Mouse (Mus musculus): ENCODE data around the gene Letmd1.
"Not testable (repeated sequence)": the region's sequence is repeated elsewhere in the genome, so short reads cannot be mapped to it uniquely, and the experiment has no call there.

Letmd1 gene

DNA sequence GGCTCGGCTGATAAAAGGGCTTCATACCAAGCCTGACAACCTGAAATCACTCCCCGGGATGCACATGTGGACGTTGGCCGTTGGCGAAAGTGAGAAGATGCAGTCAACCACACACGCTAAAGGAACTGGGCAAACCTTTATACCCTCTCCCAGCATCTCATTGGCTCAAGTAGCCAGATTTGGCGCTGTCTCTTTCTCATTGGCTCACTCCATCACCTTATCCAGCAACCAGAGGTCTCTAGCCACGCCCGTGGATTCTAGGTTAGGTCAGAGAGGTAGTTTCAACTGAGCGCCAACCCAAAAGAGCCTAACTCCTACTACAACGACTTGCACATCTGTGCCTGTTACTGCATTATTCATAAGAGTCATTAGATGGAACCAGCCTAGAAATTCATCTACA, 16.3 kb upstream of the Letmd1 start:
- no peak for DNase-seq

DNA sequence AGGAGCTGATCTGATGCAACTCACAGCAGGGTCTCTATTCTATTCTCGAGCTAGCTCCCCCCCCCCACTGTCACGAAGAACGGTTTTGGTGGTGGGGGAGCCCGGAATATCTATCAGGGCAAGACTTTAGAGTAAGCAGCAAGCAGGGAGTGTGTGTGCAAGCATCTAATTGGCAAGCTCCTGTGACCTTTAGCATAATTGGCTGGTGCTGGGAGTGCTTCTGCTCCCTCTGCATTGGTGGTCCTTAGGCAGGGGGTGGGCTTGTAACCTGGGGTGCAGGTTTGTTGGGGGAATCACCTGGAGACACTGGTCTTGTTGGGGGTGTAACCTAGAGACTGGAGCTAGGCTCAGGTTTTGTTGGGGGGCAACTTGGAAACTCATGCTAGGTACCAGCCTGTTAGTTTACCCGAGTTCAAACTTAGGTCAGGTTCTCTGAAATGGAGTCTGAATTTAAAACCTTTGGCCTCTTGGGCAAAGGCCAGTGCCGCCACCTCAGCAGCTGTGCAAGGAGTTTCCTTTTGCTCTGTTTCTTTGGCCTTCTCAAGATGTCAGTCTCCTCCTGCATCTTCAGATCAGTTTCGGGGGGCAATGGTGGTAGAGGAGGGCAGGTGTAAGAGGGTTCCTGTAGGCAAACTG, 12.3 kb upstream of the Letmd1 start:
- no peak for DNase-seq

DNA sequence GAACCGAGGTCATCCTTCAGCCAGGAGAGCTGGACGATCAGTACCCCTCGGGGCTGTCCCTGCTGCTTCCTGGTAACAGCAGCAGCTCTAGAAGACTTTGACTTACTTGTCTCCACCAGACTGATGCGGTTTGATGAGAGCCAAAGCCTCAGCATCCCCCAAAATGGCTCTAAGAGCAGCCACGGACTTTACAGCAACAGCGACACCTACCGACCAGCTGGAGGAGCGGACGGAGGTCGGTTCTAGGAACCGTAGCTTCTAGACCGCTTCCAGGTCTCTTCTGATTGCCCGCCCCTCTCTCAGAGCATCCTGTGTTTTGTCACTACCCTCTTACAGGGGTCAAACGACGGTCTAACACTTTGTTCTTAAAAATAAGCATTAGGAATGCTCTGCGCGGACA, 11.5 kb upstream of the Letmd1 start:
- DNase-seq = peak; percentile 49 to 63

DNA sequence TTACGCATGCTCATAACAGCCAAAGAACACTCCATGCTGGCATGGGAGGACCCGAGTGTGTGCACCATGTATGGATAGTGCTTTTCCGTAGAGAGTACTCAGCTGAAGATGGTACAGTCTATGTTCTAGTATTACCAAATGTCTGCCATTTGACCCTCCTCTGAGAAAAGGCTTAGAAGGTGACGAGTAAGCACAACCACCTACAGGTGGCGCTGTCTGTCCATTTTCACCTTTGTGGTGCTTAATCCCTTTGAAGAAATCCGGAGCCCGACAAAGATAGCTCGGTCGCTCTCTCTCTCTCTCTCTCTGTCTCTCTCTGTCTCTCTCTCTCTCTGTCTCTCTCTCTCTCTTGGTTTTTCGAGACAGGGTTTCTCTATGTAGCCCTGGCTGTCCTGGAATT, 10.8 kb upstream of the Letmd1 start:
- peak; percentile 44 to 64 for DNase-seq

DNA sequence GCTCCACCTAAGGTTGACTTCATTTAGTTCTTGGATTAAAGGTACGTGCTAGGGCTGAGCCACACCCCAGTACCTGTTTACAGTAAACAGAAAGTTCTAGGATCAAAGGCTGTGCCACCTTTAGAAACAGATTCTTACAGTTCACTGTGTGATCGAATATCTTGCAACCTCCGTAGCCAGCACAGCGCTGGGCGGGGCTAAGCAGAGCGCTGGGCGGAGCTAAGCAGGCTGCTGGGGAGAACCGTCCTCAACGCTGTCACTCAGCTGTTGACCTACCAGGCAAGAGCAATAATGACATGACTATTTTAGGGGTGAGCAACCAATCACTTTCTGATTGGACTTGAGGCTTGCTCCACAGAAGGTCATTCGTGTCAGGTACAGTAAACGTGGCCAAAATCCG, 7.9 kb upstream of the Letmd1 start:
- peak in 1 of 2 experiments; percentile 45 for DNase-seq

DNA sequence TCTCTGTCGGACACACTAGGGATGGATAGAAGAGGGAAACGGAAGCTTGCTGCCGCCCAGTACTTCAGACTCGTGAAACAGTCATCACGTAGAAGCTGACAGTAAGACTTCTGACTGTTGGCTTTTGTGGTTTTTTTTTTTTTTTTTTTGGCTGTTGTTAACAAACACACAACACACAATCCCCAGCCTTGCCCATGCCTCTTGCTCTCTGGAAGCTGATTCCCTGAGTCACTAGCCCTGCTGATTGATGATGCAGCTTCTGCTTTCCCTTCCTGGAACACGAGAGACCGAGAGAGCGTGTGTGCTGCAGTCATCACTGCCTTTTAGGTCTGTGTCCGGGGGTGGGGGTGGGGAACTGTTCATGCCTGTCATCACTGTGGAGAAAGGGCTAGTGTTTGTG, 7.2 kb upstream of the Letmd1 start:
- no peak for DNase-seq

DNA sequence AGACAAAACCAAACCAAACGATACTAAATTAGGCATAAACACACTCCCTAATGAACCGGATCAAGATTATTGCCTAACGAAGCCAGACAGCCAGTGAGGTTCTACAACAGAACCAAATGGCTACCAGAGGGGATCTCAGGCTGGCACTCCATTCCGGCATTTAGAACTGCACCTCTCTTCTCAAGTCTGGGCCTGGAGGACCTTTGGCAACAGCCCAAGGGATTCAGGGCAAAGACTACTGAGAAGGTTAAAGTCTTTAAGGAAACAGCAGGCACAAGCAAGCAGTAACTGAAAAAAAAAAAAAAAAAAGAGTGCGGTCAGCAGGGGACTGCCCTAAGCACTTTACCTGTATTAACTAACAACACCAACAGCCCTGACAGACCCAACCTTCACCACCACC, 6.7 kb upstream of the Letmd1 start:
- no peak for DNase-seq

DNA sequence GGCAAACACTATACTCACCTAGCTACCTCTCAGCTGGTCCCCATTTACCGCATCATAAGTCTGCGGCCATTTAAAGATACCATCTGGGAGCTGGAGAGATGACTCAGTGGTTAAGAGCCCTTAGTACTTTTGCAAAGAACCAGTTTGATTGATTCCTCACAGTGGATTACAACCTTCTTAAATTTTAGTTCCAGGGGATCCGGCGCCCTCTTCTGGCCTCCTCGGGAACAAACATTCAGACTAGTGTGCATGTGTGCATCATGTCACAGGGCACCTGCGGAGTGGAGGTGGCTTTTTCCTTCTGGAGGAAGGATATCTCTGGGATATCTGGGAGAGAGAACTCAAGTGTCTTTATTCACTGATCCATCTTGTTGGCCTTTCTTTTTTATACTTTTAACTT, 5.1 kb upstream of the Letmd1 start:
- peak; percentile 64 to 72 for DNase-seq

DNA sequence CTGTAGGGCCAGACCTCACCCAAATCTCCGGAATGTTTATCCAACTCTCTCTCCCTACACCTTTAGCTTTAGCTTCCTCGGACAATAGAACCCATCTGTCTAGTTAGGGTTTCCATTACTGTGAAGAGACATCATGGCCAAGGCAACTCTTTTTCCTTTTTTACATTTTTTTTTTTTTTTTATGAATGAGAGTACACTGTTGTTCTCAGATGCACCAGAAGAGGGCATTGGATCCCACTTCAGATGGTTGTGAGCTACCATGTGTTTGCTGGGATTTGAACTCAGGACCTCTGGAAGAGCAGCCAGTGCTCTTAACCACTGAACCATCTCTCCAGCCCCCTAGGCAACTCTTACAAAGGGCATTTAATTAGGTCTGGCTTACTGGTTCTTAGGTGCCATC, 3.4 kb upstream of the Letmd1 start:
- no peak for DNase-seq

DNA sequence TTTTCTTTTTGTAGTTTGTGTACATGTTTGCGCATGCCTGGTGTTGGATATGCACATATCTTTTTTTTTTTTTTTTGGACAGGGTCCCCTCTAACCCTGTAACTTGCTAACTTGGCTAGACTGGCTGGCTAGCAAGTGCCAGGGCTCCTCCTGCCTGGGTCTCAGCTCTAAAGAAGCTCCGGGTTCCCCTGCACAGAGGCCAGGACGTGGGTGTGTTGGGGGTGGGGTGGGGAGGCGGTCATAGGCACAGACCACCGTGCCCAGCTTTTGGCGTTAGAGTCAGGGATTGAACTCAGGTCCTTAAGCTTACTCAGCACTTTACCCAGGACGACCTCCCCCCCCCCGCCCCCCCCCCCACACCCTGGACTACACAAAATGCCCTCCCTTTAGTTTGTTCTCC, 1.1 kb upstream of the Letmd1 start:
- no peak for DNase-seq

DNA sequence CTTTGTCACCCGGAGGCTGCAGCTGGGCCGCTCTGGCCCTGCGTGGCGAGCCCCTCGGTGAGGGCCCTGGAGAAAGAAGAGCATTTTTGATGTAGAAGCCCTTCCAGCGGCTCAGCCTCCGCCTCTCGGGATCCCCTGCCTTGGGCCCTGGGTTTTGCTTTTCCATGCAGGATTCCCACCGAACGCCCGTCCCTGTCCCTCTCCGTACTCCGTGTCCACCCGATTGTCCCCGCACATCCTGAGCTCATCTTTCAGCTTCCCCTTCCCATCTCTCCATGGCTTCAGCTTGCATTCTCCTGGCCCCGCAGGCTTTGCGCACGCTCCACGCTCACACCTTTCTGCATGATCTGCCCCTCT, 344 bp downstream of the Letmd1 start:
- no peak for DNase-seq

DNA sequence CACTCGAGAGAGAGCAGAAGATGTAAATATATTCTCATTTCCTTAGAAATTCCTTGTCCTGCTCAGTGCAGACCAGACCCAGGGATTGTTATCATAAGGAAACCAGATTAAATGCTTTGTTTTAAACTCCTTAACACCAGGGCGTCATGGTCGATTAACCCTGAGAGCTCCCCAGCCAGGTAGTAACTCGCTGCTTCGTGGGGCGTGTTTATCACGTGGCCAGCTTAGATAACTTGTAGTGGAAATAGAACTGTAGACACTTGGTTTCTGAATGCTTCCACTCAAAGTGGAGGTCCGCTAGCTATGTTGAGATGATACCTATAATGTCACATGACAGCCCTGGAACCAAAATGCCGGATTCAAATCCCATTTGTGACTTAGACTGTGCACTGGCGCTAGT, 1.2 kb downstream of the Letmd1 start:
- no peak for DNase-seq

DNA sequence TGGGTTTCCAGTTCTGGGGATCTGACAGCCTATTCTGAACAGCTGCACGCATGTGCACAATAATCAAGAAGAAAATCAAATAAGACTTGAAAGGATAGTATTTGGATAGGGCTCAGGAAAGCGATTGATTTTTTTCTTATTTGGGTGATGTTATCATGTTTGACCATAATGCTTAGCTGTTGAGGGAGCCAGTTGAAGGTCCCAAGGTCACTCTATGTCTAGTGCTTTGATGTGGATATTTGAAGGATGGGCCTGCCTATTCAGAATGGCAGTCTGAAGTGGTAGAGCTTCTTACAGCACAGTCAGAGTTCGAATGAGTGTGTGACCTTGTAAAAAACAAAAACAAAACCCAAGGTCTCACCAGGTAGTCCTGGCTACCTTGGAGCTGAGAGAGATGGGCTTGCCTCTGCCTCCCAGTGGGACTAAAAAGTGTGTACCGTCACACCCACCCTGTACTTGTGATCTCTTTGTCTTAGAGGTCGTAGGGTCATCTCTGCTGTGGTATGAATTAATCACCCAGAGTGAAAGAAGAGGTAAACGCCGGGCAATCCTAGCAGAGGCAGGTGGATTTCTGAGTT, 5.2 kb downstream of the Letmd1 start:
- no peak for DNase-seq

DNA sequence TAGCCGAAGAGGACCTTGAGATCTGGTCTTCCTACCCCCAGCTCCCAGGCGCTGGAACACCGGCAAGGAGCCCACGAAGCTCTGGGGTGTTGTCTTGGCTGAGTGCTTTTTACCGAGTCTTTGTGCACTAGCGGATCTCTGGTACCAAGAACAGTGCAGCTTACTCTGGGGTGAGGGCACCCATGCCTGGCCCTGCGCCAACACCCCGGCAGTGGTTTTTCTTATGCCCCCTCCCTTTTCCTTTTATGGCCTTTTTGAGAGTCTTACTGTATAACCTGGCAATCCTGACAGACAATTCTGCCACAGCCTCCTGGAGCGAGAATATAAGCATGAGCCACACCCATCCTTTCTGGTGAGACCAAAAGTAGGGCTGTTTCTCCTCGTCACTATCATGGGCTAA, 9.5 kb downstream of the Letmd1 start:
- no peak for DNase-seq

DNA sequence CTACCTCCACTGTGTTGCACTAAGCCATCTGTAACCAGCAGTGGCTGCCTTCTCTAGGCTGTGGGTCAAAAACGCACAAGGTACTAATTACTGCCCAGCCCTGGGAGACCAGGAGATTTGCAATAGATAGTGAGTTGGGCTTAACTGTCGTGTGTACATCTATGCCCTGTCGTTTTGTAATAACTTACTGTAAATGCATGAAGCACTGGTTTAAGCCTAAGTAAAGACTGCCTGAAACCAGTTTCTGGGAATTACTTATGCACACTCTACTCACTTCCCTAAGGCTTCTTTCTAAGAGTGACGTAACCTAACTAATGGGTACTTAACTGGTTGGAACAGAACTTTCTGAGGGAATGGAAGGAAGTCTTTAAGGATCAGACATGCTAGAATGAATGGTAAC, 10.1 kb downstream of the Letmd1 start:
- DNase-seq = no peak

DNA sequence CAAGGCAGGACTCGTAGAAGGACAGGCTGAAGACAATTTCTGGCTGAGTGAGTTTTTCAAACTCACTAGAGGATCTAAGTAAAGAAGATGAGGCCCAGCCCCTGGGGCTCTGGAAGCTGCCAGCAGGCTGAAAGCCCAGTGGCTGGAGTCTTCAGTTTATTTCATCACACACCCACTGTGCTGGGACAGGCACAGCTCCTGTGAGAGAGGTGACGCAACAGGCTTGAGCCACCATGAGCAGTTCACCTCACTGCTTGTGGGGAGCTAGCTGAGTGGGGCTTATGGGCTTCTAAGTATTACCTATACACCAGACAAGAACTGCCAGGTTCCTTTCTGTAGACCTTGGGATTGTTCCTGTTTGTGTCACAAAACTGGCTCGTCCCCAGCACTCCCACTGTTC, 16.8 kb downstream of the Letmd1 start:
- DNase-seq = peak; percentile 30 to 62

DNA sequence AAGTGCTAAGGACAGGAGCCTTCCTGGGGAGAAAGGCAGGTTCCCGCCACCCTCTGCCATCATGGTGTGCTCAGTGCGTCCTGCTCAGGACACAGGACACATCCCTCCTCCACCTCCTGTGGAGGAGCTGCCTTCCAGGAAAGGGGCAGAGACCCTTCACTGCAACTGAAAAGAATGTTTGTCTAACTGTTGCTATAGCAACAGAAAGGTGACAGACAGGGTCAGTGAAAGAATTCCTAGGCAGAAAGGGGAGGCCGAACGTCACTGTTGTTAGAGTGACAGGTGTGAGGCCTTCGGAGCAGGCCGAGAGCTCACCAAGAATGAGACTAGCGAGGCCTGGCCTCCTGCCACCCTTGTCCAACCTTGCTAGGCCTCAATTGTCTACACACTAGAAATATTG, 17.6 kb downstream of the Letmd1 start:
- DNase-seq = no peak

DNA sequence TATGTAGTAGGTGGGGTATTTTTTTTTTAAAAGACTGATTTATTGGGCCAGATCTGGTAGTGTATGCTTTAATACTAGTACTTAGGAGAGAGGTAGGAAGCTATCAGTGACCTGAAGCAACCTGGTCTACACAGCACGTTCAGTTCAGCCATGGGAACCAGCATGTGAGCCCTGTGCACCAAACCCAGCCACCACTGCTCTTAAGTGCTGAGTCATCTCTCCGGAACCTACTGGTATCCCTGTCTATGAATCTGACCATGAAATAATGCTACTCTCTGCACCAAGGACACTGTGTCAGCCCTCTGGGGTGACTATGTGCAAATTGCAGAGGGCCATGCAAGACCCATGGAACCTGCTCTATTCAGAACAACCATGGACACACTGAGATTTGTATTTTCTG, 18.2 kb downstream of the Letmd1 start:
- DNase-seq = no peak

DNA sequence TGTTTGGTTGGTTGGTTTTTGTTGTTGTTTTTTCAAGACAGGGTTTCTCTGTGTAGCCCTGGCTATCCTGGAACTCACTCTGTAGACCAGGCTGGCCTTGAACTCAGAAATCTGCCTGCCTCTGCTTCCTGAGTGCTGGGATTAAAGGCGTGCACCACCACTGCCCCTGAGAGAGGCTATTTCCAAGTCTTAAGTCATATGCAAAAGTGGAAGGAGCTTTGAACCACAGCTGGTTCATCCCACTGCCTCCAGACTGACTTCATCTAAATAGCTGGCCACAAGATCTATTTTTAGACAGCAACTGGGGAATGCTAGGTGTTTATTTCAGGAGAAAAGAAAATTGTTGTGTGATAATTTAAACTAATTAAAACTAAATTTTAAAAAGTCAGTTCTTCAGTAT, 19.5 kb downstream of the Letmd1 start:
- DNase-seq = not testable (repeated sequence)

DNA sequence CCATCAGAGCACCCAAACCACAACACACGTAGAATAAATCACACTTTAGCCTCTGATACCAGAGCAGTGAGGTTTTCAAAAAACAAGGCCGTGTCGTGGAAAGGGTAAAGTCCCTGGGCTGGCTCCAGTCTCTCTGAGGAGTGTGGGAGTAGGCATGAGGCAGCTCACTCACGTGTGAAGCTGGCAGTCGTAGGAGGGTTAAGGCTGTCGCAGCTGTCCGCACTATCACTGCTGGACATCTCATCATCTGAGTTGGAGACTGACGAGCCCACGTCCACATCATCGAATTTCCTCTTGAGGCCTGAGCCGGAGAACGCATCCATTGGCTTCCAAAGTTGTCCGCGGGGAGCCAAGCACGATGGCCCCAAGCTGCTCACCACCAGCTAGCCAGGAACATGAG, 20.4 kb downstream of the Letmd1 start:
- no peak for DNase-seq

DNA sequence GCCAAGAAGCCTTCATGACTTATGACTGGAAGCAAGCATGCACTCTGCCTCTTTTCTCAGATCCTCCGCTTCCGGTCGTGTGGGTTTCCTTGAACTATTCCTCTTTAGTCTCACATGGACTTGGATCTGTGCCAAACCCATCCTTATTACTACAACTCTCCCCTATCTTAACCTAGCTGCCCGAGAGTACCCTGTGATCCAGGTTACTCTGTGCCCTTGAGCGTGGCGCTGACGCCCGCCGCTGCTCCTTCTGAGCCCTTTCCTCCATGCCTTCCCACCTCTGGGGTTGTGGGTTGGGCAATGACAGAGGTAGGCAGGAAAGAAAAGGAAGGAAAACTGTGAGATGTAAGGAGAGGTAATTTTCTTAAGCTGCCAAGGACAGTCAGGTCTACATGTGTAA, 23.1 kb downstream of the Letmd1 start:
- no peak for DNase-seq

DNA sequence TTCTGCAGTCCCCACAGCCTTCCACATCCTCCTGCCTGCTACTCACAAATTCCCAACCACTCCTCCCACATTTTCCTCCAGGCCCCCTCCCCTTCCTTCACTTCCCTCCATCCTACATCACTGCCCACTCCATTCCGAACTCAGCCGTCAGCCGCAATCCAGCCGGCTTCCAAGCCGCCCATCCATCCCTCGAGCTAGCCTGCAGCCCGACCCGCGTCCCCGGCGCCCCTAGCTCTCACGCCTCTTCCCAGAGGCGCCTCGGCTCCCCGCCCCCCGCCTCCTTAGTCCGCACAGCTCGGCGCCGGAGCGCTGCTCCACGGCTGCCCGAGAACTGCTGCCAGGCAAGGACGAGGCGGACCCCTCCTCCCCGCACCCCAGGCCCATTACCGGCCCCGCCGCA, 25.8 kb downstream of the Letmd1 start:
- DNase-seq = peak in 1 of 2 experiments; percentile 10

DNA sequence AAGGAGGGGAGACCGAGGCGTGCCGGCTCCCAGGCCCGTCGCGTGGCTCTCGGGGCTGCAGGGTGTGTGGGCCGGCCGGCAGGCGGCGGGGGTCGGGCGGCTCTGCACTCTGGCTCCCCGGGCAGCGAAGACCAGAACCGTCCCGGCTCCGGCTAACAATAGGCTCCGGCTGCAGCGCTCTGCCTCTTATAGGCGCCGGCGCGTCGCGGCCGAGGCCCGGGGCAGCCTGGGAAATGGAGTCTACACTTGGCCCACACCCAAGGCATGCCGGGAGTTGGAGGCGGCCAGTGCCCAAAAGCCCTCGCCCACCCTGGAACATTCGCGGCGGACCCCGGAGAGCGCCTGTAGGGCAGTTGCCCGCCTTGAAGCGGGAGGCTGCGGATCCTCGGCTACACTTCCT, 26.3 kb downstream of the Letmd1 start, which contains the start of gene Csrnp2:
Gene Csrnp2 (minus strand): TSS at position 387 of the 400 bp plus-strand sequence.
- DNase-seq = peak; percentile 88 to 92

DNA sequence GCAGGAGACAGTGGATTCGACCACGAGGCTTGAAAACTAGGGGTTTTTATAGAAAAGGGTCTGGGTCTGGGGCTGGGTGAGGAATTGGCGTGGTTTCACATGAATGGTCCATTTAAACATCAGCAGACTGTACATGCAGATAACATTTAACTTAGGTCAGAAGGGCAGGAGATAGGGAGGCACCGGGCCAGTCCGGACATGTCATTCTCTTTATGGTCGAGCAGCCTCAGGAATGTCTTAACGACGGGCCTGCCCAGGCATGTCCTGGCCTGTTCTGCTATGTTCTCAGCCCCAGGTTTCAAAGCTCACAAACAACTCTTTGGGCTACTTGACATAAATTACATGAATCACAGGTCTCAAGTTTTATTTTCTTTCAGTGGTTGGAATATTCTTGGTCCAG, 30.7 kb downstream of the Letmd1 start:
- not testable (repeated sequence) for DNase-seq

DNA sequence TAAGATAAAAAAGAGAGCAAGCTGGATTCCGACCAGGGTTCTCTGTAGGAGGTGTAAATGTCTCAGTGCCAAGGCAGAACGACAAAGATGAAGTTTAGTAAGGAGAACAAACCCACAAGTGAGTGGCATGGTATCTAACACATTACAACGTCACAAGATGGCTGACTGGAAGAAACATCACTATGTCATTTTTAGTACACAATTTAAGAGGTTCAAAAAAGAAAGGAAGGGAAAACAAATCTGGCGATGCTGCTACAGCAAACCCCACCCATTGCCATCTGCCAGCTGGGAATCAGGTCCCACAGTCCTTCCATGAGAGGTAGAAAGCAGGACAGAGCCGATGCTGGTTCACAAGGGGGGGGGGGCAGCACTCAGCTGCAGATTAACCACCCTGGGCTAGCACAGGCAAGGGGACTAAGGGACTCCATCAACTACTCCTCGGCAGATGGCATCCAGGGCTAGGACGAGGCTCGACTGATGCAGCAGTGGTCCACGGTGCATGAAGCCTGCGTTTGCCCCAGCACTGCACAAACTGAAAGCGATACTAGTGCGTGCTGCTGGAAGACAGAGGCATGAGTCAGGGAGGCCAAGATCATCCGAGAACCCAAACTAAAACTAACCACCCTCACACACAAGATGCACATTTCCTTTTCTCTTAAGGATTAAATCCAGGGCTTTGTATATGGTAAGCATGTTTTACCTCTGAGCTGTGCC, 39.8 kb downstream of the Letmd1 start:
- no peak for DNase-seq

Measured in lung, adult 18-20 months (tissue).